Comparison of ENCODE assay signal across 25 mouse cellular contexts in the genomic region with DNA sequence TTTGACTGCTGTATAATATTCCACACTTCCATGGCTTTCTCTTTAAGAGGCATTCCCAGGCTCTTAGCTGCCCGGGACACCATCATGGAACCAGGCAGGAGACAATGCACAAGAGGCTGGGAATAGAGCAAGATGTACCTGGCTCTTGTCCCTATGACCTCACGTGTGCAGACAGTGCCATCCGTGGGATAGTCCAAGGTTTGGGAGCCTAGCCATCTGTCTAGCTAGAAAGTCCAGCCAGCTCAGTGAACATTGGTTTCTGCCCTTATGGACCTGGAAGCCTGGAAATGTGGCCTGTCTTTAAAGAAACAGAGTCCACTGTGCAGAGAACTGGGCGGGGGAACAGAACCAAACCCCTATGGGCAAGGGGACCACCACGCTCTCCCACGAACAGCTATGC. TPM values are rescaled to one million over a fixed set of nuclear protein-coding genes. Genes with fewer than 3 reads are reported as not detected.
DNase-seq lines count a peak whose midpoint lies in the region; ATAC-seq and TF ChIP-seq lines count a peak whose summit lies in the region.
"Had no signal": no experiment of that assay in that cellular context is flagged by ENCODE, and none has a peak within 500 bp of the region (broad histone marks: within the 10 kb centered on the region; RNA-seq: fewer than 3 reads in every experiment).

No protein-coding gene starts in this region.

- H3K36me3 ChIP-seq in hindbrain, embryonic 10.5 days, result no peaks in the 10 kb centered on the region
- H3K36me3 ChIP-seq in hindbrain, embryonic 16.5 days (ENCODE audit: control insufficient read depth, insufficient read depth, low read length), result no peaks in the 10 kb centered on the region
- H3K36me3 ChIP-seq in kidney, adult 2 months (ENCODE audit: control insufficient read depth, insufficient read depth, low read length), result no peaks in the 10 kb centered on the region
- no peaks in the 10 kb centered on the region for H3K36me3 ChIP-seq in kidney, embryonic 16.5 days (ENCODE audit: insufficient read depth, low read length)
- H3K36me3 ChIP-seq: forebrain, embryonic 10.5 days; G1E; heart, embryonic 10.5 days; heart, embryonic 13.5 days; hindbrain, embryonic 12.5 days had no signal

- H3K9ac ChIP-seq in hindbrain, embryonic 16.5 days (ENCODE audit: low read depth, low read length), result no peak overlapping the region
- H3K9ac ChIP-seq in kidney, embryonic 16.5 days (replicated peaks; ENCODE audit: low read length), result no peak overlapping the region
- H3K9ac ChIP-seq: forebrain, embryonic 13.5 days; heart, embryonic 13.5 days; hindbrain, embryonic 12.5 days had no signal

- 94% methylated on average over 6 of the region's 6 CpGs for WGBS in hindbrain, embryonic 10.5 days
- 92% methylated on average over 6 of the region's 6 CpGs for WGBS in hindbrain, embryonic 16.5 days
- WGBS in kidney, adult 2 months, result 63% methylated on average over 6 of the region's 6 CpGs
- 95% methylated on average over 6 of the region's 6 CpGs for WGBS in kidney, embryonic 16.5 days

- H3K4me2 ChIP-seq in hindbrain, embryonic 16.5 days (ENCODE audit: low read length), result no peak overlapping the region
- no peak overlapping the region for H3K4me2 ChIP-seq in kidney, embryonic 16.5 days (replicated peaks; ENCODE audit: low read depth, low read length)
- H3K4me2 ChIP-seq: forebrain, embryonic 13.5 days; heart, embryonic 13.5 days; hindbrain, embryonic 12.5 days had no signal

- no peak for TF ChIP-seq POLR2A in kidney, adult 2 months (IDR thresholded peaks at IDR 0.05; ENCODE audit: low read depth, low read length)

- no peak overlapping the region for H3K4me3 ChIP-seq in hindbrain, embryonic 10.5 days
- no peak overlapping the region for H3K4me3 ChIP-seq in hindbrain, embryonic 16.5 days (ENCODE audit: low read length)
- no peak overlapping the region for H3K4me3 ChIP-seq in kidney, adult 2 months (ENCODE audit: insufficient read depth, low read depth, low read length)
- H3K4me3 ChIP-seq in kidney, embryonic 16.5 days (ENCODE audit: low read length), result no peak overlapping the region
- H3K4me3 ChIP-seq: forebrain, embryonic 10.5 days; forebrain, embryonic 13.5 days; heart, adult 2 months; heart, embryonic 10.5 days; heart, embryonic 13.5 days; hindbrain, embryonic 12.5 days had no signal

- no peak for TF ChIP-seq CTCF in kidney, adult 2 months (conservative IDR thresholded peaks at IDR 0.05; ENCODE audit: insufficient read depth, insufficient read length, low read depth, low read length)

- ATAC-seq in hindbrain, embryonic 16.5 days, result no peak
- no peak for ATAC-seq in kidney, embryonic 16.5 days (ENCODE audit: low FRiP score, low TSS enrichment)
- ATAC-seq: forebrain, embryonic 13.5 days; forebrain, embryonic 16.5 days; Patski had no signal

- peaks cover 59% of the 10 kb centered on the region for H3K4me1 ChIP-seq in hindbrain, embryonic 10.5 days (replicated peaks)
- H3K4me1 ChIP-seq in hindbrain, embryonic 16.5 days (ENCODE audit: control insufficient read depth, insufficient read depth, low read depth, low read length), result no peaks in the 10 kb centered on the region
- peaks cover 5% of the 10 kb centered on the region for H3K4me1 ChIP-seq in kidney, adult 2 months (ENCODE audit: control insufficient read depth, insufficient read depth, low read length)
- peaks cover 18% of the 10 kb centered on the region for H3K4me1 ChIP-seq in kidney, embryonic 16.5 days (ENCODE audit: insufficient read depth, low read length)
- H3K4me1 ChIP-seq: forebrain, embryonic 13.5 days had no signal

- H3K27ac ChIP-seq in hindbrain, embryonic 10.5 days, result peak overlapping the region; percentile 59
- no peak overlapping the region for H3K27ac ChIP-seq in hindbrain, embryonic 16.5 days (ENCODE audit: low read depth, low read length)
- no peak overlapping the region; the same call in 1 of the 2 replicates for H3K27ac ChIP-seq in kidney, adult 2 months (ENCODE audit: insufficient read depth, low read depth, low read length)
- H3K27ac ChIP-seq in kidney, embryonic 16.5 days (ENCODE audit: low read length), result no peak overlapping the region
- H3K27ac ChIP-seq: forebrain, embryonic 10.5 days; forebrain, embryonic 13.5 days; heart, adult 2 months; heart, embryonic 10.5 days; heart, embryonic 13.5 days; hindbrain, embryonic 12.5 days had no signal

- peaks cover 45% of the 10 kb centered on the region; the same call in 1 of the 2 replicates for H3K27me3 ChIP-seq in hindbrain, embryonic 10.5 days (ENCODE audit: insufficient read depth, poor library complexity, severe bottlenecking)
- no peaks in the 10 kb centered on the region for H3K27me3 ChIP-seq in hindbrain, embryonic 16.5 days (replicated peaks; ENCODE audit: control insufficient read depth, insufficient read depth, low read length)
- no peaks in the 10 kb centered on the region for H3K27me3 ChIP-seq in kidney, adult 2 months (replicated peaks; ENCODE audit: control insufficient read depth, insufficient read depth, low read length)
- no peaks in the 10 kb centered on the region for H3K27me3 ChIP-seq in kidney, embryonic 16.5 days (ENCODE audit: insufficient read depth, low read length)
- H3K27me3 ChIP-seq: forebrain, embryonic 13.5 days; Patski had no signal

- H3K9me3 ChIP-seq in hindbrain, embryonic 10.5 days, result no peaks in the 10 kb centered on the region
- H3K9me3 ChIP-seq in hindbrain, embryonic 16.5 days (ENCODE audit: control insufficient read depth, low read length), result no peaks in the 10 kb centered on the region
- H3K9me3 ChIP-seq in kidney, embryonic 16.5 days (ENCODE audit: low read length), result no peaks in the 10 kb centered on the region
- H3K9me3 ChIP-seq: forebrain, embryonic 10.5 days; forebrain, embryonic 13.5 days; heart, embryonic 10.5 days; heart, embryonic 13.5 days; hindbrain, embryonic 12.5 days had no signal

- DNase-seq in hindbrain, embryonic 10.5 days (ENCODE audit: low spot score), result no peak
- peak; percentile 92 for DNase-seq in kidney, adult 2 months
- peak; percentile 62 to 85 for DNase-seq in kidney, postnatal 25 days
- no peak for DNase-seq in kidney, postnatal 4 days
- peak; percentile 72 to 80 for DNase-seq in kidney, postnatal 36 days
- DNase-seq: adrenal gland, postnatal 10 days; adrenal gland, postnatal 36 days; cerebellum, adult 18-20 months; cerebellum, adult 9-10 months; cerebellum, postnatal 14 days; gastrocnemius, postnatal 10 days; gastrocnemius, postnatal 36 days; heart, adult 2 months; heart, postnatal 14 days; heart, postnatal 4 days had no signal

RNA-seq across cellular contexts. Expression of a gene that starts 25.5 kb away (rescaled TPM):
- polyA plus RNA-seq in hindbrain, embryonic 10.5 days (2016; fragmentation: Nextera tagmentation; extraction: Ambion mirVana), result 3.8 and 4.6 TPM in 2 replicates
- polyA plus RNA-seq in hindbrain, embryonic 16.5 days (2015; fragmentation: Nextera tagmentation; extraction: Ambion mirVana), result 2.7 and 3.1 TPM in 2 replicates
- 16.7 and 19.7 TPM in 2 replicates for polyA plus RNA-seq in kidney, adult 2 months (2012; rRNA removed)
- 8.7 and 10.1 TPM in 2 replicates for polyA plus RNA-seq in kidney, embryonic 16.5 days (2015; fragmentation: Nextera tagmentation; extraction: Ambion mirVana)

Comparison
In these comparisons a context has a peak if more than half of its experiments do, and no peak if none do; other contexts are left out.
1. DNase-seq: peak in kidney, adult 2 months (single experiment), kidney, postnatal 25 days (2 of 2) and kidney, postnatal 36 days (2 of 2); none in hindbrain, embryonic 10.5 days (single experiment) and kidney, postnatal 4 days (0 of 2).